Mouse (Mus musculus) heart, embryonic 15.5 days (tissue): ENCODE data around the gene Gm17364. TPM values are rescaled to one million over a fixed set of nuclear protein-coding genes. Genes with fewer than 3 reads are reported as not detected.

Experiments used
- ATAC-seq: fragments of 200-750 bp; cut with Nextera tagmentation; replicated peaks from 2 replicates; pipeline ENCODE4 v1.8.0; 2017; ENCODE audit warnings: low read depth, moderate TSS enrichment; ENCODE audit not compliant: insufficient number of reproducible peaks, insufficient read depth, low FRiP score
- H3K27ac ChIP-seq: fragments of 300-500 bp; sonication (generic); 2 replicates; pipeline ENCODE4 v1.5.1; 2015; ENCODE audit warnings: mild to moderate bottlenecking, inconsistent platforms
- H3K27me3 ChIP-seq: fragments of 300-500 bp; sonication (generic); 2 replicates; pipeline ENCODE4 v1.6.1; 2015; ENCODE audit warnings: inconsistent platforms
- H3K36me3 ChIP-seq: fragments of 300-500 bp; sonication (generic); 2 replicates; pipeline ENCODE4 v1.6.1; 2015; ENCODE audit warnings: mild to moderate bottlenecking, inconsistent platforms
- H3K4me1 ChIP-seq: fragments of 300-500 bp; sonication (generic); replicated peaks from 2 replicates; pipeline ENCODE4 v1.6.1; 2015; ENCODE audit warnings: inconsistent platforms
- H3K4me2 ChIP-seq: fragments of 300-500 bp; sonication (generic); 2 replicates; pipeline ENCODE4 v1.6.1; 2015; ENCODE audit warnings: inconsistent platforms, mild to moderate bottlenecking, moderate library complexity
- H3K4me3 ChIP-seq: fragments of 300-500 bp; sonication (generic); 2 replicates; pipeline ENCODE4 v1.5.1; 2015; ENCODE audit warnings: mild to moderate bottlenecking, inconsistent platforms
- H3K9ac ChIP-seq: fragments of 300-500 bp; sonication (generic); 2 replicates; pipeline ENCODE4 v1.6.1; 2015; ENCODE audit warnings: mild to moderate bottlenecking, inconsistent platforms
- H3K9me3 ChIP-seq: fragments of 300-500 bp; sonication (generic); replicated peaks from 2 replicates; pipeline ENCODE4 v1.6.1; 2016; ENCODE audit warnings: inconsistent platforms
- WGBS: fragments of 180-500 bp; shearing (Covaris S2); methylation state at CpG from one replicate; pipeline ENCODE4 v1.1.7; 2015; ENCODE audit warnings: mixed read lengths; 5-methylcytosine and 5-hydroxymethylcytosine counted together
- polyA plus RNA-seq: library from polyadenylated mRNA; unstranded; fragments of >200 nt; fragmentation: Nextera tagmentation; extraction: Ambion mirVana; gene quantifications from 2 replicates; pipeline ENCODE4 v1.2.1, GENCODE M21; 2015

The Gm17364 gene
- polyA plus RNA-seq, 1 experiment from 2014 or later = not detected

DNA sequence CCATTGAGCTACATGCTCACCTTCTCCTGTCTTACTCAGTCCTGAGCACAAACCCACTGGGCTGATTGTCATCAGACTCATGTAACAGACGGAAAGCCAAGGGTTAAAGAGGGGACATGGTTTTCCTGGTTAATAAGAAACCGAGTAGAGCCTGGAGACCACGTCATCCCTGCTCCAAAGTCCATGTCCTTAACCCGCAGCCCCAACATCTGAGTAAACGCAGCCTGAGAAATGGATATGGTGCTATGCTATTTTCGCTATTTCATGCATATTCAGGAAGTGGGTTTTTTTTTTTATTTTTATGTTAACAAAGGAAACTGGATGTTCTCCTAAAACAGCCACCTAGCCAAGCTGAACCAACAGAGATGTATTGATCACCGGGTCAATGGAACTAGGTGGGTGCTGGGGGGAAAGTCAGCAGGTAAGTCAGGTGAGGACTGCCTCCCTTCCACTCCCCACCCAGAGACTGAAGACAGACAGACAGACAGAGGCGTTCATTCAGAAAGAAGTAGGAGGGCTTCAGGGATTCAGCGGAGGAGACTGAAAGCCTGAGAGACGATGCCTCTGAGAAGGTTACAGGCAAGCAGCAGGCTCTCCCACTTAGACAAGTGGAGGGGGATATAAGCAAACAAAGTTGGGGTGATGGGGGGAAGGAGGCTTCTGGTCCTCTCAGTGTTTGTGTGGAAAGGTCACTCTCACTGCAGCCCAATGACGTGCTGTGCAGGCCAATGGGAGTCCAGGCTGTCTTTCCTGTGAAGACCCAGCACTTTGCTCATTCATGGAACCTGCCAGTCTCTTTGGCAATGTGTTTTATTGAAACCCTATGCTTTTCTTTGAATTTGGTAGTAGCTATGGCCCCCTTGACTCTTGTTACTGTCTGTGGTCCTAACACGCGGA lies 37.7 kb downstream of the Gm17364 start:
- Histone ChIP-seq H3K4me1 (no peaks in the 10 kb centered on the region), H3K9ac (no peak overlapping the region), H3K27ac (no peak overlapping the region), H3K4me2 (no peak overlapping the region), H3K27me3 (no peaks in the 10 kb centered on the region; the same call in 1 of the 2 replicates), H3K36me3 (no peaks in the 10 kb centered on the region), H3K9me3 (no peaks in the 10 kb centered on the region), H3K4me3 (no peak overlapping the region)
- ATAC-seq = no peak
- 63% methylated on average over 13 of the region's 13 CpGs for WGBS

- Histone ChIP-seq H3K27me3 (no peaks in the 10 kb centered on the region; the same call in 1 of the 2 replicates), H3K9ac (no peak overlapping the region), H3K27ac (no peak overlapping the region), H3K9me3 (no peaks in the 10 kb centered on the region), H3K36me3 (no peaks in the 10 kb centered on the region), H3K4me1 (no peaks in the 10 kb centered on the region), H3K4me3 (no peak overlapping the region), H3K4me2 (no peak overlapping the region)
- ATAC-seq = no peak
- 84% methylated on average over 6 of the region's 6 CpGs for WGBS
Measured at GRCm38 (mm10) chr13:41235181-41235580, 38.6 kb downstream of the Gm17364 start.

- Histone ChIP-seq H3K27me3 (no peaks in the 10 kb centered on the region), H3K4me3 (no peak overlapping the region), H3K4me1 (no peaks in the 10 kb centered on the region), H3K4me2 (no peak overlapping the region), H3K9ac (no peak overlapping the region), H3K36me3 (no peaks in the 10 kb centered on the region), H3K27ac (no peak overlapping the region), H3K9me3 (no peaks in the 10 kb centered on the region)
- ATAC-seq = no peak
- 78% methylated on average over 7 of the region's 7 CpGs for WGBS
Measured at GRCm38 (mm10) chr13:41233241-41233640, 40.5 kb downstream of the Gm17364 start.

DNA sequence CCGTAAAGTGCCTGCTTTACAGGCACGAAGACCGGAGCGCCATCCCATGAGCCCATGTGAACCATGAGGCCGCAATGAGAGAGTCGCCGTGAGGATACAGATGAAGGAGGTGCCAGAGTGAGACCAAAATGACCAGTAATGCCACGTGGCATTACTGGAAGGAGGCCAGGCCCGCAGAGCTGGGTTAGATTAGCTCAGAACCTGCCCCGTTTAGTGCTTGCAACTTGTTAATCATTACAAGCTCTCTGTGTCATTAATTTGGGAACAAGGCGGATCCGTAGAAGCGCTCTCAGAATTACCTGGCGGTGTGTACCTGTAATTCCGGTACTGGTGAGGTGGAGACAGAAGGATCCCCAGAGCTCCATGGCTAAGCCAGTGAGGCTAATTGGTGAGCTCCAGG lies 41.6 kb downstream of the Gm17364 start:
- H3K27ac ChIP-seq = no peak overlapping the region
- no peak for ATAC-seq
- no peaks in the 10 kb centered on the region for H3K9me3 ChIP-seq
- H3K4me1 ChIP-seq = no peaks in the 10 kb centered on the region
- WGBS = 89% methylated on average over 15 of the region's 15 CpGs
- H3K4me3 ChIP-seq = no peak overlapping the region
- no peak overlapping the region for H3K9ac ChIP-seq
- no peak overlapping the region for H3K4me2 ChIP-seq
- H3K27me3 ChIP-seq = no peaks in the 10 kb centered on the region
- no peaks in the 10 kb centered on the region for H3K36me3 ChIP-seq

DNA sequence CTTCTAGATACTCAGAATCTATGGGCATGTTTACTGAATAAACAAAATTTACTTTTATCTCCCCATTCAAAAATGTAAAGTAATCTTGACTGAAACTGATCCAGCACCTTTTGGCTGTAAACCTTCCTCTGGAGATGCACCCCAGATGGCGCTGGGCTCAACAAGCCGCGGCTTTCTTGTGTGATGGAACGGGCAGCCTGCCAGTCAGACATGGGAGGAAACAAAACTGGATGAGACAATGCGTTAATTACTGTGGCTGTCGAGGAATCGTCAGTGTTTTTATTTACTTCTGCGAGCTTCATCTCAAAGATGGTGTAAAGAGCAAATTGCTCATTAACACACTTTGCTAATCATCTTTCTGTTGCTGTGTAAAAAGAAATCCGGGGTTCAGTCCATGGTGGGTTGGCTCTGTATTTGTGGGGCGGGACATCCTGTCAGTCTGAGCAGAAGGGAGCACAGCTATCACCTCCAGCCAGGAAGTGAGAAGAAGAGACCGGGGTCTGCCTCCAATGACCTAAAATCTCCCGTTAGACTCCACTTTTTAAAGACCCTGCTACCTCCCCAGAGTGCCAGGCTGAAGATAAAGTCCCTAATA lies 42.3 kb downstream of the Gm17364 start:
- H3K27me3 ChIP-seq = no peaks in the 10 kb centered on the region
- 79% methylated on average over 12 of the region's 12 CpGs for WGBS
- H3K4me3 ChIP-seq = no peak overlapping the region
- H3K4me1 ChIP-seq = no peaks in the 10 kb centered on the region
- H3K36me3 ChIP-seq = no peaks in the 10 kb centered on the region
- no peak for ATAC-seq
- no peak overlapping the region for H3K4me2 ChIP-seq
- no peak overlapping the region for H3K9ac ChIP-seq
- no peak overlapping the region for H3K27ac ChIP-seq
- H3K9me3 ChIP-seq = no peaks in the 10 kb centered on the region

DNA sequence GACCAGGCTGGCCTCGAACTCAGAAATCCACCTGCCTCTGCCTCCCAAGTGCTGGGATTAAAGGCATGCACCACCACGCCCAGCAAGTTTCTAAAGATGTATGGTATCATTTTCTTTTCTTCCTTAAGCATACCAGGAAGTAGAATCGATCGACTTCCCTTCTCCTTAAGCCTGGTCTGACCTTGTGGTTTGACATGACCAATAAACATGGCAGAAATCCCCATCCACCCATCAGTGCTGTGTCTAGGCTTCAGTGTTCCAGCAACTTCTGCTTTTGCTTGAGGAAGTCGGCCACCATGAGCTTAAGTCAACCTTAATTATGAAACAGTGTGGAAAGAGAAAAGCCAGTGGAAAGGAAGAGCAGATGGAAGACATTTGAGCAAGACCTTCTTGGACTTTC lies 43.5 kb downstream of the Gm17364 start:
- no peaks in the 10 kb centered on the region for H3K4me1 ChIP-seq
- no peak overlapping the region for H3K27ac ChIP-seq
- H3K4me2 ChIP-seq = no peak overlapping the region
- H3K9ac ChIP-seq = no peak overlapping the region
- no peaks in the 10 kb centered on the region for H3K9me3 ChIP-seq
- H3K36me3 ChIP-seq = no peaks in the 10 kb centered on the region
- no peak for ATAC-seq
- H3K27me3 ChIP-seq = no peaks in the 10 kb centered on the region
- 71% methylated on average over 5 of the region's 5 CpGs for WGBS
- H3K4me3 ChIP-seq = no peak overlapping the region

- Histone ChIP-seq H3K9me3 (no peaks in the 10 kb centered on the region), H3K36me3 (no peaks in the 10 kb centered on the region), H3K9ac (no peak overlapping the region), H3K4me2 (no peak overlapping the region), H3K27me3 (no peaks in the 10 kb centered on the region), H3K4me1 (no peaks in the 10 kb centered on the region), H3K4me3 (no peak overlapping the region), H3K27ac (no peak overlapping the region)
- no peak for ATAC-seq
- WGBS = 77% methylated on average over 5 of the region's 5 CpGs
Measured at GRCm38 (mm10) chr13:41228060-41228459, 45.7 kb downstream of the Gm17364 start.

DNA sequence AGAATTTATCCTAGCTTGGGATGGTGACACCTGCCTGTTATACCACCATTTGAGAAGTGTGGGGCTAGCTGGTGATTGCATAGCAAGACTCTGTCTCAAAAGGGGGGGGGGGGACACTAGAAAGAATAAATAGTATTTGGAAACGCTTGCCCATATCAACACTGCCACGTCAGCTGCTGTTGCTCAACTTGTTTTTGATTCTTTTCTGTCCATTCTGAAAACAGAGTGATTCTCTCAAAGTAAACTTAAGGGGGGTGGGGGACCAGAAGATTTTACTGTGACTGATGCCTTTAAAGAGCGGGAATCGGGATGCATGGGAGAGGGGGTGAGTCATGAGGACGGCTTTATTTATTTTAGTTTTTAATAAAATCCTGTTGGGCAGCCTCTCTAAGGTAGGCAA lies 47.3 kb downstream of the Gm17364 start:
- no peaks in the 10 kb centered on the region for H3K27me3 ChIP-seq
- H3K4me2 ChIP-seq = no peak overlapping the region
- ATAC-seq = no peak
- H3K4me3 ChIP-seq = no peak overlapping the region
- H3K27ac ChIP-seq = no peak overlapping the region
- H3K9ac ChIP-seq = no peak overlapping the region
- no peaks in the 10 kb centered on the region for H3K9me3 ChIP-seq
- H3K4me1 ChIP-seq = no peaks in the 10 kb centered on the region
- no peaks in the 10 kb centered on the region for H3K36me3 ChIP-seq
- WGBS = 66% methylated on average over 5 of the region's 5 CpGs

Other genes with a start within 250 kb of the Gm17364 start
- gene Mak, start 194.3 kb downstream of the Gm17364 start, polyA plus RNA-seq = 0.04 and 0.22 TPM in 2 replicates
- 0.06 TPM in 1 of 2 replicates, not detected in the other for gene Gcm2, start 162.9 kb downstream of the Gm17364 start, polyA plus RNA-seq
- gene Sycp2l, start 159.7 kb downstream of the Gm17364 start, polyA plus RNA-seq = not detected in 2 replicates
- 0.59 and 1.3 TPM in 2 replicates for gene Elovl2, start 53.6 kb downstream of the Gm17364 start, polyA plus RNA-seq
- 9.6 and 10.8 TPM in 2 replicates for gene Smim13, start 24.1 kb downstream of the Gm17364 start, polyA plus RNA-seq
- 19.2 and 26.2 TPM in 2 replicates for gene Nedd9, start 213.4 kb upstream of the Gm17364 start, polyA plus RNA-seq